Mouse (Mus musculus): ENCODE measurements at regions not wholly inside any gene's neighbourhood (a gene's known extent, or its start where the extent isn't known, plus 50 kb on each side); places are given as distances from the start of the nearest gene placed in this dataset.

DNA sequence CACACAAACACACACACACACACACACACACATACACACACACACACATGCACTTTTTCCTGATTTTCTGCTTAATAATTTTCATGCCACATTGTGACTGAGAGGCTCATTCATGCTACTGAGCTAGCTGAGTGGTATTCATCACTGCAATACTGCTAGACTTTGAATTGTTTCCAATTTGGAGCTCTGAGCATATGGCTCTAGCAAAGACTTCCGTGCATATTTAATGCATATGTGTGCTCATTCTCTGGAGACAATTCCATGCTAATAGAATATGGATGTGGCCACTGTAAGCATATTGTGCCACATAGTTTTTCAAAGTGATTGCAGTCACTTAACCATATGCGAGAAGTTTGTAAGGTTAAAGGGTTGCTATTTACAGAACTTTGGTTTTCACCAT is 432.4 kb upstream of the Gnpda2 start:
- ATAC-seq (ENCODE audit: low FRiP score), result peak; percentile 49
- no peak overlapping the region for H3K4me3 ChIP-seq (ENCODE audit: low read depth, low read length)

GRCm38 (mm10) chr5:70011951-70012350 is 419.8 kb upstream of the Gnpda2 start:
- no peak overlapping the region for H3K4me3 ChIP-seq (ENCODE audit: low read depth, low read length)
- H3K27me3 ChIP-seq (ENCODE audit: control insufficient read depth, insufficient read depth, low read length), result no peaks in the 10 kb centered on the region
- H3K36me3 ChIP-seq (ENCODE audit: control insufficient read depth, insufficient read depth, low read length), result no peaks in the 10 kb centered on the region
- no peaks in the 10 kb centered on the region for H3K9me3 ChIP-seq (ENCODE audit: control insufficient read depth, low read length)
- ATAC-seq (ENCODE audit: low FRiP score) (no peak), DNase-seq (ENCODE audit: low spot score) (no peak)
- H3K27ac ChIP-seq (ENCODE audit: low read depth, low read length), result no peak overlapping the region
- H3K4me1 ChIP-seq (replicated peaks; ENCODE audit: control insufficient read depth, insufficient read depth, low read length), result no peaks in the 10 kb centered on the region
- no peak overlapping the region for H3K4me2 ChIP-seq (replicated peaks; ENCODE audit: low read depth, low read length)
- H3K9ac ChIP-seq (ENCODE audit: low read depth, low read length), result no peak overlapping the region
- 53% methylated on average over 1 of the region's 1 CpGs for WGBS

More for the DNA sequence above, 432.4 kb upstream of the Gnpda2 start:
- no peaks in the 10 kb centered on the region for H3K4me1 ChIP-seq (replicated peaks; ENCODE audit: control insufficient read depth, insufficient read depth, low read length)
- WGBS, result 66% methylated on average over 2 of the region's 2 CpGs
- DNase-seq (ENCODE audit: low spot score), result no peak
- H3K36me3 ChIP-seq (ENCODE audit: control insufficient read depth, insufficient read depth, low read length), result no peaks in the 10 kb centered on the region
- no peaks in the 10 kb centered on the region for H3K9me3 ChIP-seq (ENCODE audit: control insufficient read depth, low read length)
- no peak overlapping the region for H3K4me2 ChIP-seq (replicated peaks; ENCODE audit: low read depth, low read length)
- no peaks in the 10 kb centered on the region for H3K27me3 ChIP-seq (ENCODE audit: control insufficient read depth, insufficient read depth, low read length)
- no peak overlapping the region for H3K27ac ChIP-seq (ENCODE audit: low read depth, low read length)
- H3K9ac ChIP-seq (ENCODE audit: low read depth, low read length), result no peak overlapping the region
